Mouse (Mus musculus) heart, adult 2 months (tissue): ENCODE measurements around the gene Capn3.

Experiments used
- CTCF ChIP-seq: fragments of 200-600 bp; IDR thresholded peaks from 2 replicates; pipeline ENCODE4 v1.8.1; 2022; ENCODE audit warnings: antibody characterized with exemption, mild to moderate bottlenecking, moderate library complexity
- POLR2A ChIP-seq: fragments of 200-500 bp; IDR thresholded peaks from 2 replicates; pipeline ENCODE4 v1.6.1; 2011; ENCODE audit warnings: mild to moderate bottlenecking, low read depth, low read length, control low read depth; ENCODE audit not compliant: insufficient read depth

- no peak for TF ChIP-seq CTCF
- TF ChIP-seq POLR2A: no peak
Measured at GRCm38 (mm10) chr2:120501931-120502604, 46.2 kb downstream of the Capn3 start.
